Mouse (Mus musculus) layer of hippocampus, postnatal 25 days (tissue): Measurements from ENCODE around the gene Fbln1. TPM values are rescaled to one million over a fixed set of nuclear protein-coding genes. Genes with fewer than 3 reads are reported as not detected.
A peak's percentile ranks its signal among the peaks of the same experiment; 100 is the strongest.
"Not testable (repeated sequence)": the region's sequence is repeated elsewhere in the genome, so short reads cannot be mapped to it uniquely, and the experiment has no call there.

ENCODE experiments used
- DNase-seq, 2 experiments: peaks; one replicate each; pipeline ENCODE4 v3.0.0; 2022; ENCODE audit warnings: mixed read lengths in 2 of 2, low spot score in 1 of 2; ENCODE audit errors: extremely low spot score in 1 of 2
- total RNA-seq, 2 experiments: library from RNA; stranded (reverse); gene quantifications; 2 replicates each; pipeline ENCODE4 v1.2.3; 2021

Fbln1 gene
- total RNA-seq, 2 experiments from 2014 or later = 11.3 to 13.5 TPM

- DNase-seq = no peak
These were observed 76.3 kb downstream of the Fbln1 start for GRCm38 (mm10) chr15:85282021-85282420.

DNA sequence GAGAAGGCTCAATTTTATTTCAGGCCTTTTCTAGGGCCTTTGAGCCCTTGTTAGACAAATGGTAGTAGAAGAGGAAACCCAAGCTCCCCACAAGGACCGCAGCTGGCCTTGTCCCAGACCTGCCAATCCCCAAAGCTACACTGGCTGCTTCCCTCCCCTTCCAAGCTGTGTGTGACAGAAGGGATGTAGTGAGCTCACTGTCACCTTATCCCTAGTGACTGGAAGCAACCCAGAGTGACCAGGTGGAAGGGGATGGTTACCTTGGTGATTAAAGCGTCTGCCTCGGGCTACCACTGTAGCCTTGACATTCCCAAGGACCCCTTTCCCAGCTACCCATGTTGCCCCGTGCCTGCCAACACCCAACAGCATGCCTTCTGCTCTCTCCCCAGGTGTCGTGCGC is 78.9 kb downstream of the Fbln1 start:
- DNase-seq = no peak

- DNase-seq = no peak
These were observed 88.9 kb downstream of the Fbln1 start for GRCm38 (mm10) chr15:85294632-85295031.

DNA sequence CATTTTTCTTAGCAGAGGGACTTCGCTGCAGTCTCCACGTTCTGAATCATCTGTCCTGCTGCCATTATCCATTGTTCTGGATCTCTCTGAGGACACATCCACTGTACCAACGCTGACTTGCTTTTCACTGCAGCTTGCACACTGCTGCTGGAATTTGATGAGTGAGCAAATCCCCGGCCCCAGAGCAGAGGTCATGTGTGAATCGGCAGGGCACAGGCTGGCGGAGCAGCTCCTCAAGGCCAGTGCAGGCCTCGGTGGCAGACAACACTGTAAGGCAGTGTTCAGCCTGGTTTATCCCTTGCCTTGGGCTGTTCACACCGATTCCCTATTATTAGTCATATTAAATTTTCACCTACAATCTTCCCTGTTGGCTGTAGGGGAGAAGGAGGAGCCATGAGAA is 89.8 kb downstream of the Fbln1 start:
- no peak for DNase-seq

DNA sequence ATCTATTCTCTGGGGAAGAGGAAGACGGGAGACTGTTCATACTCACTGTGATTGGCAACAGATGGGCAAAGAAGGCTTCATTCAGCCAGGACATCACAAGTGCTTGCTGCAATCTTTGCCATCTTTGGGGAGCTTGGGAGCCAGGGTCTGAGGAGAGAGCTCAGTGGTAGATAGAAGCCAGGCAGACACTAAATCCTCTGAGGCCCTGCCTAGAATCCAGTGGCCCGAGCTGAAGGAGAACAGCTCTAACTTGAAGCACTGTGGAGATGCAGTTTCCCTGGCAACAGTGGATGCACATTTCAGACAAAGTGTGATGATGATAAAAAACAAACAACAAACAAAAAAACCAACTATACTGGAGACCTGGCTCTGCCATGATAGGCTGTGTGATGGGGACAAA is 90.2 kb downstream of the Fbln1 start:
- no peak for DNase-seq

DNA sequence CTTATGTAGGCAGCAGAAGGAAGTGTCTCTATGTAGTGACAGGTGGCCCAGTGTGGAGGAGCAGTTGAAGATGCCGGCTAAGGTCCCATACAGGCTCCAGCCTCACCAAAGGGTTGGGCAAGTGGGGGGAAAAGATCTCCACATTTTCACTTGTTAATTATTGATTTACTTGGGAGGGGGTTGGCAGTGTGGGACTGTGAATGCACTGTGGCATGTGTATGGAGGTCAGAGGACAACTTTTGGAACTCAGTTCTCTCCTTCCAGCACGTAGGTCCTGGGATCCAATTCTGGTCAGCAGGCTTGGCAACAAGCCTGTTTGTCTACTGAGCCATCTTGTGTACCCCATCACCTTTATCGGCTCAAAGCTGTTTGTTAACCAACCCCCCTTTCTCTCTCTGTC is 90.8 kb downstream of the Fbln1 start:
- DNase-seq = no peak

DNA sequence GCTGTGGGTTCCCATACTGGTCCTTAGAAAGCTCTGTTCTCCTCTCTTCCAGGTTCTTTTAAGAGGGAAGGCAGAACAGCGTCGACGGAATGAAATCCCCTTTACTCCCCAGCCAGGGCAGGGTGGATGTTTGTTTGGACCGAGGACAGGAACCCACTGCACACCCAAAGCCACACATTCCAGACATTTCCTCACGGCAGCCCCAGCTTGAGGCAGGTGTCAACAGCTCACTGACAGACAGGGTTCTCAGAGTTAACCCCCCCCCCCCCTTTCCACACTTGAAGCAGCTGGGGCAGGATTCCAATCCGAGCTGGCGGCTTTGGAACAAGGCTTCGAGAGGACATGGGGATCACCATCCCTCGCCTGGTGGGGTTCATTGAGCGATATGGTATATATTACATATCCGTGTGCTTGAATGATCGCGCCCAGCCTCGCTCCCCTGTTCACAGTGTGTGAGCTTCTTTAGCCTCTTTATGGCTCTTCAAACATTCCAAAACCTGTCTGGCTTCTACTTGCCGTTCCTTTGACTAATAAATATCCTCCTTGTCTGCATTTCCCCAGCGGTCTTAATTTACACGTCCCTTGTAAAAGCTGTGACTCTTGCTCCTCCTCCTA is 92.5 kb downstream of the Fbln1 start:
- no peak for DNase-seq

GRCm38 (mm10) chr15:85298946-85299345 is 93.2 kb downstream of the Fbln1 start:
- no peak for DNase-seq

DNA sequence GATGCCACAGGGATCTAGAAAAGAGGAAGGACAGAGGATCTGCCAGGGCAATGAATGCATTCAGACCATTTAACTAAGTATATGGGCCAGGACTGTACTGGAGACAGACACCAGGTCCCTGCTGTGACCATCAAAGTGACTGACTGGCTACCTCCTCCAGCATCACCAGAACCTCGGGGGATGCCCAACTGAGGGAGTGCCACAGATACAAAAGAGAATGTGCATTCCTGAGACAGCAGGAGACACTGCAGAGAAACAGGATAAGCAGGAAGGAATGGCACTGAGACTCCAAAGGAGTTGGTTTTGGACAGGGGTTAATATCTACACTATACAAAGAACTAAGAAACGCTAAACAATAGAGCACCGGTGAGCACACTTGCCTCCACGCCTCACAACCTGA is 97.5 kb downstream of the Fbln1 start:
- no peak for DNase-seq

- DNase-seq = no peak
These were observed 98.2 kb downstream of the Fbln1 start for GRCm38 (mm10) chr15:85303976-85304375.

DNA sequence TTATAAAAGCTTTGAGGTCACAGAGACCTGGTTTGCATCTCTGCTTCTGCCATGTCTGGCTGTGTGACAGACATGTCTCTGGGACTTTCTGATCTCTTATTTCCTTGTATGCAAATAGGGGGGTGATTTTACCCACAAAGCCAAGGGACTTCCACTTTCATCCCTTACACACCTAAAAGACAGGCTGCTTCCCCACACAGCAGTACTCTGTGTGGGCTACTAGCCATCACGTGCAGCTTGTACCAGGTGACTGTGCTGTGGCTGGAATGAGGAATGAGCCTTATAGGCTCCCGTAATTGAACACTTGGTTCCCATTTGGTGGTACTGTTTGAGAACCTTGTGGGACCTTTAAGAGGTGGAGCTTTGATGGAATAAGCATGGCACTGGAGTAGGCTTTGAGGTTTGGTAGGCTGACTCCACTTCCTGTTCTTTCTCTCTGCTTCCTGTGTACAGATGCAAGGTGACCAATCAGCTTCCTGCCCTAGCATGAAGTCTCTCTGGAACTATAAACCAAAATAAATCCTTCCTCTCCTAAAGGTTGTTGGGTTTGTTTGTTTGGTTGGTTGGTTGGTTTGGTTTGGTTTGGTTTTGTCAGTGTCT is 101.4 kb downstream of the Fbln1 start:
- DNase-seq = no peak

- no peak for DNase-seq
These were observed 105.4 kb downstream of the Fbln1 start for GRCm38 (mm10) chr15:85311058-85311657.

DNA sequence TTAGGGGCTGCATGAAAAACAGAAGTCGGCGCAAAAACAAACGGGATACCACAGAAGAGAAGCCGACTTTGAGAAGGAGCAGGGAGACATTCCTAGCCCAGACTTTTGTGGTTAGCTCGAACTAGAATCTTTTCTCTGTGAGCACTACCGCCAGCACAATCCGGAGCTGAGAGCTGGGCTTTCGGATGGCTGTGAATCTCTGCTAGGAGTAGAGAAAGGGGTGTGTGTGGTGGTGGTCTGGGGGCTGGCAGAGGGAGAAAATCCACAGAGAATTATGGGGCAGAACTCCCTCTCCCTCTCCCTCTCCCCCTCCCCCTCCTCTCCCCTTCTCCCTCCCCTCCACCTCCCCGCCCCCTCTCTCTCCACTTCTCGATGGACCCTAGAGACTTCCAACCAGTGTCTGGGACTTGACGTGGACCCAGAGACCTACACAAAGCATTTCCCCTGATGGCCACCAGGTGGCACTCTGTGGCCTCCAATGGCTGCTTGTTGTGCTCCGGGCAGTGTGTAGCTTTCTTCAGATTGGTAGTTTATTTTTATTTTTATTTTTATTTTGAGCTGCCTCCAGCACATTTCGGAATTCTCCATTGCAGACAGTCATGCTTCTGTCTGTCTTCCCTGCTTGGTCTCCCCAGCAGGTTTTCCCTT is 109.8 kb downstream of the Fbln1 start:
- DNase-seq = peak; percentile 71 to 86

DNA sequence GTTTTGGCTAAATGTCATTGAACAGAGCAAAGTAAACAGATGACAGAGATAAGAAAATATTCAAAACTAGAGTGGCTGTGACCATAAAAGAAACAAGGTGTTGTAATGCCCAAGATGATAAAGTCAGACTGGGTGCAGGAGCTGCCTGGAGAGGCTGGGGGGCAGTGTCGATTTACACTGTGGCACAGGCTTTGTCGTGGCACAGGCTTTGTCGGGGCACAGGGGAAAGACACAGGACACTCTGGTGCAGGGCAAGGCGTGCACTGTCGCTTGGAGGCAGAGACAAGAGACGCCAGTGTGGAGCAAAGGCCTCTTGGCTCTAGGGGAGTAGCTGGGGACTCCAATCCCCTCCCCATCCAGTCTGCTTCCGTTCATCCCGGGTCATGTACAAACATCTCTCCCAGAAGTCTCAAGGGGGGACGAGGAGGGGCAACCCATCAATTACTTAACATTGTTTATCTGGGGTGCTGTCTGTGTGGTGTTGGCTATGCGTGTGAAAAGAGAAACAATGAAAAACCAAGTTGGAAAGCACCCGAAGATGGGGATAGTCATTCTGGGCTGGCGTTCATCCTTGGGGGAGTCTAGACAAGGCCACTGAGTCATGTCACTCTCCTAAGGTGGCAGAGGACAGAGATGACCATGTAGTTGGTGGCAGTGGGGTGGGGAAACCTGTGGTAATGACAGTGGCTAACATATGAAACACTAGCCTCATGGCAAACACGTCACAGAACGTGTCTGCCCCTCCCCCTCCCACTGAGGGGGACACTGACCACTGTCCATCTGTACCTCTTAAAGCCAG is 110.8 kb downstream of the Fbln1 start:
- no peak for DNase-seq

DNA sequence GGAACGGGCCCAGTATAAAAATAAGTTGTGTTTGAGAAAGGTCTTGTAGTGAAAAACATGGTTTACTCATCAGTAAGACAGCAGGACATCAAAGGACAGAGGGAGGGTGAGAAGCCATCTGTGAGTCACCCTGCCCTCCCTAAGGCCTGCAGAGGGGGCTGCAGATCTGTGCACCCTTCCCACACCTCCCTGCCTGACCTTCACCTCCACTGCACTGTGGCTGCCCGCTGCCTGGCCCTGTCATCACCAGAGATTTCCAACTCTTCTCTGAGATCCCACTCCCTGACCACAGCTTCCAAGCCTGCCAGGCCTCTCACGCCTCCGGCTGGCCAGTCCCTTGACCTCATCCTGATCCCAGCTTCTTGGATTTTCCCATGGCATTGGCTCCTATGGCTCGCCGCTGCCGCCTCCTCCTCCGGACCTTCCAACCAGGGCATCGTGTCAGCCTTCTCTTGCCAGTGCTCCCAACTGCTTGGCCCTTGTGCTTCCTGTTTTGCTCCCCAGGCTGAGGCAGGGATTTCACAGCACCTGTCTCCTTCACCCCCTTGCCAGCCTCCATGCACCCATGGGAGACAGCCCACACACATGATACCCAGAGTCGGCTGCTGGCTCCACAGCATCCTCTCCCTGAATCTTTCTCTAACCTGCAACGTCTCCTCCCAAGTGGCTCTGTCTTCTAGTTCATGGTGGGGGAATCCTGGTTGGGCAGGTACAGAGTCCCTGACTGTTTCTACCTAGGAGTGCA is 114.3 kb downstream of the Fbln1 start:
- DNase-seq = no peak

DNA sequence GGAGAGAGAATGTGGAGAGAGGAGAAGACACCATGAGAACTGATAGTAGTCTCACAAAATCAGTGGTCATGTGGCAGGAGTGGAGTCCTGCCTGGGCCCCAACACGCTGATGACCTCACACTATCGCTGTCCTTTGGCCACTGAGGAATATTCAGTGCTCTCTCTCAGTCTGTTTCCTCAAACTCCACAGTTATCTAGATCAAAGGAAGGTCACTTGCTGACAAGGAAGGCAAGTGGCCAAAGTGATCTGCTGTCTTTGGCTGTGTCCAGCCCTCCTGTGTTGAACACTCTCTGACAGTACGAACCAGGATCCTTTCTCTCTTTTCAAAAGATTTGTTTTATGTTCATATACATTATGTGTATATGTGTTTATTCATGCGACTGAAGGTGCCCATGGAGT is 117.5 kb downstream of the Fbln1 start:
- DNase-seq = no peak

DNA sequence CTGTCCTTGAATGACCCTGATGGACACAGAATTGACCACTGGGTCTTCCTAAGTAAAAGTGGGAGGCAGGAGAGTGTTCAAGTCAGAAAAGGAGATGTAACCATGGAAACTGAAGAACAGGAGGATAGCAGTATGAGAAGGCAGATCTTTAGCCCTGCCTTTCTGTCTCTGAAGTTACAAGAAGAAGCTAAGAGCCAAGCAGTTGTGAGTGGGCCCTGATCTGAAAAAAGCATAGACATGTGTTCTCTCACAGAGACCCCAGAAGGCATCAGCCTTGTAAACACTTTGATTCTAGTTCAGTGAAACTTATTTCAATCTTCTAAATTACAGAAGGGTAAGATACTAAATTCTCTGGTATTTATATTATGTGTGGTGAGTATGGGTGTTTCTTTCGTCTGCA is 118.7 kb downstream of the Fbln1 start:
- DNase-seq = no peak

GRCm38 (mm10) chr15:85327808-85328207 is 122.1 kb downstream of the Fbln1 start:
- no peak for DNase-seq

- not testable (repeated sequence) for DNase-seq
These were observed 122.7 kb downstream of the Fbln1 start for GRCm38 (mm10) chr15:85328455-85328854.

GRCm38 (mm10) chr15:85329096-85329495 is 123.3 kb downstream of the Fbln1 start:
- DNase-seq = no peak
